Mouse (Mus musculus) cerebellum, adult 2 months (tissue): Measurements from ENCODE around the gene Pgpep1.

ENCODE experiments used
- CTCF ChIP-seq: fragments of 200-500 bp; IDR thresholded peaks from 2 replicates; pipeline ENCODE4 v1.5.1; 2011; ENCODE audit warnings: low read depth, mild to moderate bottlenecking, control low read depth, low read length, moderate library complexity, borderline replicate concordance; ENCODE audit not compliant: insufficient read depth
- POLR2A ChIP-seq: fragments of 200-500 bp; IDR thresholded peaks from 2 replicates; pipeline ENCODE4 v1.6.1; 2011; ENCODE audit warnings: low read length, control low read depth, borderline replicate concordance; ENCODE audit not compliant: insufficient read depth

GRCm38 (mm10) chr8:70696019-70696885 is 36.1 kb upstream of the Pgpep1 start:
- TF ChIP-seq CTCF (no peak), POLR2A (peak; percentile 30; the same call in 1 of the 2 replicates)
